Mouse (Mus musculus) kidney, embryonic 15.5 days (tissue): ENCODE measurements around the gene Igf2bp1. TPM values are rescaled to one million over a fixed set of nuclear protein-coding genes. Genes with fewer than 3 reads are reported as not detected.
"Not testable (repeated sequence)": the region's sequence is repeated elsewhere in the genome, so short reads cannot be mapped to it uniquely, and the experiment has no call there.

ENCODE experiments used
- ATAC-seq: fragments of 200-750 bp; cut with Nextera tagmentation; replicated peaks from 2 replicates; pipeline ENCODE4 v1.8.0; 2017; ENCODE audit warnings: moderate TSS enrichment; ENCODE audit not compliant: low FRiP score
- H3K27ac ChIP-seq: fragments of 300-500 bp; sonication (generic); 2 replicates; pipeline ENCODE4 v1.5.1; 2015; ENCODE audit warnings: mild to moderate bottlenecking, inconsistent platforms
- H3K27me3 ChIP-seq: fragments of 300-500 bp; sonication (generic); 2 replicates; pipeline ENCODE4 v1.6.1; 2015; ENCODE audit warnings: inconsistent platforms
- H3K36me3 ChIP-seq: fragments of 300-500 bp; sonication (generic); 2 replicates; pipeline ENCODE4 v1.6.1; 2015; ENCODE audit warnings: inconsistent platforms
- H3K4me1 ChIP-seq: fragments of 300-500 bp; sonication (generic); 2 replicates; pipeline ENCODE4 v1.6.1; 2015; ENCODE audit warnings: inconsistent platforms
- H3K4me2 ChIP-seq: fragments of 300-500 bp; sonication (generic); 2 replicates; pipeline ENCODE4 v1.6.1; 2015; ENCODE audit warnings: moderate library complexity, mild to moderate bottlenecking, inconsistent platforms
- H3K4me3 ChIP-seq: fragments of 300-500 bp; sonication (generic); replicated peaks from 2 replicates; pipeline ENCODE4 v1.5.1; 2015; ENCODE audit warnings: mild to moderate bottlenecking, inconsistent platforms
- H3K9ac ChIP-seq: fragments of 300-500 bp; sonication (generic); 2 replicates; pipeline ENCODE4 v1.6.1; 2015; ENCODE audit warnings: mild to moderate bottlenecking, inconsistent platforms
- H3K9me3 ChIP-seq: fragments of 300-500 bp; sonication (generic); replicated peaks from 2 replicates; pipeline ENCODE4 v1.6.1; 2016; ENCODE audit warnings: inconsistent platforms
- WGBS: fragments of 180-500 bp; shearing (Covaris S2); methylation state at CpG from one replicate; pipeline ENCODE4 v1.1.7; 2015; ENCODE audit warnings: mixed read lengths; 5-methylcytosine and 5-hydroxymethylcytosine counted together
- polyA plus RNA-seq: library from polyadenylated mRNA; unstranded; fragments of >200 nt; fragmentation: Nextera tagmentation; extraction: Ambion mirVana; gene quantifications from 2 replicates; pipeline ENCODE4 v1.2.1, GENCODE M21; 2015

The Igf2bp1 gene
- polyA plus RNA-seq, 1 experiment from 2014 or later: 57.9 TPM

DNA sequence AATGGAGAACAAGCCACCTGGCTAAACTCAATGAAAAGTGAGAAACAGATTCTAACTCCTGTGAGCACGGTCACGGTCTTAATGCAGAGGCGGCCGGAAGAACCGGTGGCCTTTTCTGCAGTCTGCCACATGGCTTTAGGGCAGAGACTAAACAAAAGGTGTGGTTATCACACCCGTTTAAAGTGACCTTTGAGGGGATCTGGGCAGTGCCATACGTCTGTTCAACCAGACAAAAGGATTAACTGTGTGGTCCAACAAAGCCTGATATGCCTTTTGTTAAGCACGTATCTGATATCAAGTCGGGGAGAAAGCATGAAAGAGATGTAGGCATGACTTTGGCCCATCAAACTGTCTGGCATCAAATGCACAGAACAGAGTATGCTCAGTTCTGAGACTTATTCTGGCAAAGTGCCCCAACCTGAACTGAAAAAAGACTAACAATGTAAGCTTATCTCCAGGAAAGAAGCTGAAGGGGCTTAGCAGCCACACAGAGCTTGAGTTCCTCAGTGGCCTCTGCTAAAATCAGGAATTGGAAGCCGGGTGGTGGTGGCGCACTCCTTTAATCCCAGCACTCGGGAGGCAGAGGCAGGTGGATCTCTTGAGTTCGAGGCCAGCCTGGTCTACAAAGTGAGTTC lies 59.8 kb downstream of the Igf2bp1 start:
- Histone ChIP-seq H3K4me1 (no peaks in the 10 kb centered on the region), H3K9ac (no peak overlapping the region), H3K27ac (no peak overlapping the region), H3K27me3 (no peaks in the 10 kb centered on the region), H3K4me2 (no peak overlapping the region), H3K36me3 (no peaks in the 10 kb centered on the region), H3K9me3 (no peaks in the 10 kb centered on the region), H3K4me3 (no peak overlapping the region)
- ATAC-seq: no peak
- WGBS: 70% methylated on average over 13 of the region's 13 CpGs

DNA sequence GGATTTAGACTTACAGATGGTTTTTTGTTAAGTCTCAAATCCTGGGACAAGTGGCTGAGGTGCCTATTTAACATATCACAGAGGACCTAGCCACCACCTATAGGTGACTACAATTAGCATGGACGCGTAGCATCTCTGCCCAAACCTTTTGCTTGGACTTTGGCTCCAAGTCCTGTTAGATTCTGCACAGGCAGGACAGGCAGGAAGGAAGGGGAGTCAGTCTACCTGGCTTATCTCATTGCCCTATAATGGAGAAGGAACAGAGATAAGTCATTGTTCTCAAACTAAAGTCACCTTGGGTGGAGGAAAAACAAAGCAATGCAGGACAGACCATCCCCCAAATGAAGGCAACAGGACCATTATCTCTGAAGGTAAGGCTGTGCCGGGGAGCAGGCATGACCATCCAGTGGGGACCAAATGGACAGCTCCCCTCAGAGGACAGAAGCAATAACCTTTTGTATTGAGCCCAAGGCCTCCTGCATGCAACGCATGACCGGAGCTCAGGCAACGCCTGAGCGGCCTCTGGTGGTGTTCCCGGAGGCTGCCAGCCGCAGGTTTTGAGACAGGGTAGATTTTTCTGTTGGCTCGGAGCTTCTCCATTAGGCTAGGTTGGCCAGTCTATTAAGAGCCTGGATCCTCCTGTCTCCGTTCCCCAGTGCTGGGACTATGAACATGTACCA lies 65.8 kb downstream of the Igf2bp1 start:
- Histone ChIP-seq H3K4me1 (peaks cover 7% of the 10 kb centered on the region; the same call in 1 of the 2 replicates), H3K36me3 (no peaks in the 10 kb centered on the region), H3K9me3 (no peaks in the 10 kb centered on the region), H3K4me3 (no peak overlapping the region), H3K9ac (no peak overlapping the region), H3K27ac (no peak overlapping the region), H3K27me3 (no peaks in the 10 kb centered on the region), H3K4me2 (no peak overlapping the region)
- WGBS: 24% methylated on average over 11 of the region's 11 CpGs
- no peak for ATAC-seq

DNA sequence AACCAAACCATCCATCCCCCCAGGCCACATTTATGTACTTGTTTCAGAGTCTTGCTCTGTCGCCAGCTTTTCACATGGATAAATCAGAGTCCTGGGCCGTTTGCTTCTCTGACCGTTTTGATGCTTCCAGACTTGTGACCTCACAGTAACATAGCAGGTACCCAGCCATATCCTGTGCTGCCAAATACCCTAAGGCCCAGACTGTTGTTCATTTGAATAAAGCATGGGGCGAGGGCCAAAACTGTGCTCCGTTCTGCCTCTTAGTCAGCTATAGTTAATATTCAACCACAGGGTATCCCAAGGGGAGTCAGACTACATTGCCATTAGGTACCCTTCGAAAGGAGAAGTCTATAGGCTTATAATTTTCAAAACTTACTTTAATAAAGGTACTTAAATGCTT lies 69.3 kb downstream of the Igf2bp1 start:
- H3K36me3 ChIP-seq: no peaks in the 10 kb centered on the region
- H3K4me3 ChIP-seq: no peak overlapping the region
- peak overlapping the region; percentile 58 for H3K27ac ChIP-seq
- no peak overlapping the region for H3K9ac ChIP-seq
- 0 out of 2 replicates have a peak, but pooled peaks have one; percentile 49 for ATAC-seq
- no peaks in the 10 kb centered on the region for H3K9me3 ChIP-seq
- 61% methylated on average over 6 of the region's 6 CpGs for WGBS
- H3K27me3 ChIP-seq: no peaks in the 10 kb centered on the region
- no peak overlapping the region for H3K4me2 ChIP-seq
- H3K4me1 ChIP-seq: peaks cover 7% of the 10 kb centered on the region; the same call in 1 of the 2 replicates

DNA sequence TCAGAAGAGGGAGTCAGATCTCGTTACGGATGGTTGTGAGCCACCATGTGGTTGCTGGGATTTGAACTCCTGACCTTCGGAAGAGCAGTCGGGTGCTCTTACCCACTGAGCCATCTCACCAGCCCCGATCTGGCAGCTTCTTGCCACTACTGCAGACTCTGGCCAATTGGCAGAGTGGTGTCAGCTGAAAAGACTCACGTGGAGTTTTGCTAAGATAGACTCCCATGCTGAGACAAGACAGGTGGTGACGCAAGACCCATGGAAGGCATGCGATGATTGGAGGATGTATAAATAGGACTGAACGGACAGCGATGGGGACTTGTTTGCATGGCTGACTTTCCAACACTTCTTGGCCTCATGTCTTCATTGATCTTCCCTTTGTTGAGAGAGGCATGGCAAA lies 73.6 kb downstream of the Igf2bp1 start:
- WGBS: 89% methylated on average over 8 of the region's 10 CpGs
- H3K27ac ChIP-seq, H3K4me2 ChIP-seq, H3K9ac ChIP-seq, H3K36me3 ChIP-seq, ATAC-seq, H3K4me1 ChIP-seq, H3K9me3 ChIP-seq, H3K4me3 ChIP-seq, H3K27me3 ChIP-seq: not testable (repeated sequence)

DNA sequence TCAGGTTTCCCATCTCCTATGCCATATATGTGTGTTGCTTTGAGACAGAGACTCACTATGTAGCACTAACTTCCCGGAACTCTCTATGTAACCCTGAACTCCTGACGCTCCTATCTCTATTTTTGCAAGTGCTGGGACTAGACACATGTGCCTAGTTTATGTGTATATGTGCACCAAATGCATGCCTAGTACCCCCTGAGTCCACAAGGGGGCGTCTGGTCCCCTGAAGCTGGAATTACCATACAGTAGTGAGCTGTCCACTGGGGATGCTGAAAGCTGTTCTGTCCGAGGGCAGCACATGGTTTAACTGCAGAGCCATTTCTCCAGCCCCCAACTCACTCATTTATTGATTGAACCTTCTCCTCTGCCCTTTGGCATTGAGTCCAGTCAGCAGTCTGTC lies 79.3 kb downstream of the Igf2bp1 start:
- Histone ChIP-seq H3K4me2 (no peak overlapping the region), H3K27ac (no peak overlapping the region), H3K27me3 (peaks cover 31% of the 10 kb centered on the region), H3K4me3 (no peak overlapping the region), H3K9ac (no peak overlapping the region), H3K36me3 (no peaks in the 10 kb centered on the region), H3K4me1 (no peaks in the 10 kb centered on the region), H3K9me3 (peaks cover 4% of the 10 kb centered on the region)
- 80% methylated on average over 4 of the region's 4 CpGs for WGBS
- ATAC-seq: no peak

DNA sequence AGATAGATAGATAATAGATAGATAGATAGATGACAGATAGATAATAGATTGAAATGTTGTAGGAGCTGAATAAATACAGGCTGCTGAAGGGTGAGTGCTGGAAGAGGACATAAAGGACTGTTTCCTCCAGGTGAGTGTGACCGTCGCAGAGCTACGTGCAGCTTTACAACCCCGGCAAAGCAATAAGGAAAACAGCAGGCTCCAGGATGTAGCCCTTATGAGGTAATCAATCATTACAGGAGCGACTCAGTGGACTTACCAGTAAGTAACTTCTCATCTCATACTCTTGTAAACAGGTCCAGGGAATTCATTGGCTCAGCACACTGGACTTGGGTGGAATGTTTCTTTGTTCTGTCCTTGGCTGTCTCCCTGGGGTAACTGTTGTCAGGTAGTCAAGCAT lies 79.8 kb downstream of the Igf2bp1 start:
- no peaks in the 10 kb centered on the region for H3K36me3 ChIP-seq
- peaks cover 35% of the 10 kb centered on the region for H3K27me3 ChIP-seq
- no peak overlapping the region for H3K4me3 ChIP-seq
- ATAC-seq: no peak
- WGBS: 91% methylated on average over 5 of the region's 5 CpGs
- H3K9me3 ChIP-seq: peaks cover 4% of the 10 kb centered on the region
- H3K9ac ChIP-seq: no peak overlapping the region
- H3K27ac ChIP-seq: no peak overlapping the region
- no peaks in the 10 kb centered on the region for H3K4me1 ChIP-seq
- no peak overlapping the region for H3K4me2 ChIP-seq

DNA sequence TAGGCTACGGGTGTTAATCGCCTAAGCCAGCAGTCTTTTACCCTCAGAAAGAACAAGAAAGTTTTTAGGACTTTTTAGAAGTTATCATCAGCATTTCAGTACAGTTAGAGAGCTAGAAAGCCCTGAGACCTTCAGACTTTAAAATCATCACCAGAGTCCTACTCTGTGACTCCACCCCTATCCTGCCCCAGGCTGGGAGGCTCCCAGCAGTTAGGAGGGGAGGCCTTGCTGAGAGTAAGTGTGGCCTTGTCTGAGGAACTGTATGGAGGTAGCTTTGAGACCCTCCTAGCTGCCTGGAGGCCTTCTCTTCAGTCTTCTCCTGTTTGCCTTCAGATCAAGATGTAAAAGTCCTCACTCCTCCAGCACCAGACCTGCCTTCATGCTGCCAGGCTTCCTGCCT lies 81.5 kb downstream of the Igf2bp1 start:
- ATAC-seq: no peak
- no peaks in the 10 kb centered on the region for H3K36me3 ChIP-seq
- H3K9ac ChIP-seq: no peak overlapping the region
- H3K27me3 ChIP-seq: peaks cover 53% of the 10 kb centered on the region
- no peak overlapping the region for H3K4me2 ChIP-seq
- H3K9me3 ChIP-seq: peaks cover 4% of the 10 kb centered on the region
- no peak overlapping the region for H3K27ac ChIP-seq
- H3K4me3 ChIP-seq: no peak overlapping the region
- H3K4me1 ChIP-seq: no peaks in the 10 kb centered on the region
- WGBS: 22% methylated on average over 2 of the region's 2 CpGs

DNA sequence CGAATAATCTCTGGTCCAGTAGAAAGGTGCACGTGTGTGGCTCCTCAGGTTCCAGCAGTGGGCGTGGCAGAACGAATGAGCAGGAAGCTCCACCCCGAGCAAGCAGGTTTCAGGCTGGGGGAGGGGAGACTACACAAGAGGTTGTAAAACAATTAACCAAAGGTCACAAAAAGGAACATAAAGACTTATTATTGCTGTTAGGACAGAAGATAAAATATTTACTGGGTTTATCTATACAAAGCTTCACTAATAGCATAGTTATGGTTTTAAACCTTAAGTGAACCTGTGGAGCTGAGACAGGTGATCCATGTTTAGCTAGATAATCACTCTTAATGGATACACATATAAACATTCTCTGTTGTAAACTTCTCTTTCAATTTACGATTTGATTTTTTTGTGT lies 82.3 kb downstream of the Igf2bp1 start:
- not testable (repeated sequence) for H3K4me1 ChIP-seq, ATAC-seq, H3K36me3 ChIP-seq, H3K9me3 ChIP-seq, H3K27ac ChIP-seq, H3K4me3 ChIP-seq, H3K9ac ChIP-seq, H3K4me2 ChIP-seq
- WGBS: 1% methylated on average over 4 of the region's 6 CpGs
- H3K27me3 ChIP-seq: peaks cover 59% of the 10 kb centered on the region

DNA sequence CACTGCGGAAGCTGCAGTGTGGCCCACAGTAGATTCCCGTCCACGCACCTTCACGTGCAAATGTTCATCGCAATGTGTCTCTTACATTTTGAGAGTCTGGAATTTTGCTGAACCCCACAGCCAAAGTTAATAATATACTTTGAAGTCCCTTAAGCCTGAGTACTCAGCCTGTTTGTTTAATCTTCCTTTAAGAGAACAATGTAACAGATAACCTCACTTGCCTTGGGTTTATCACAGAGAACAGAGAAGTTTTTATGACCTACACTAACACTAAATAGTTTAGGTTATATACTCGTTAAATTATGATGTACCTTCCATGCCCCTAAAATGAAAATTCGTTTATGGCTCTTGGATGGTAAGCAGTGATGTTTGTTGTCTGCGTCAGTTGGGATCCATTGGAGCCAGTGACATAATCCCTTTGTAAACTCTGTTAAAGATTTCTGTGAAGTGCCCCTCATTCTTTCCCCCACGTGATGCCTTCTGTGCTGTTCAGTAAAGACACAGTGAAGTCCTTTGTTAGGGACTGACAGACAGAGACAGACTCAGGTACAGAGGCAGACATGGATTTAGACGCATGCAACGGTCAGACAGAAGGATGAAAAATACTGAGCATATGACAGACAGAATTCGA lies 83.6 kb downstream of the Igf2bp1 start:
- 65% methylated on average over 12 of the region's 12 CpGs for WGBS
- no peak overlapping the region for H3K9ac ChIP-seq
- no peak overlapping the region for H3K4me3 ChIP-seq
- H3K27ac ChIP-seq: no peak overlapping the region
- H3K4me1 ChIP-seq: no peaks in the 10 kb centered on the region
- no peak overlapping the region for H3K4me2 ChIP-seq
- peaks cover 73% of the 10 kb centered on the region for H3K27me3 ChIP-seq
- no peak for ATAC-seq
- no peaks in the 10 kb centered on the region for H3K9me3 ChIP-seq
- H3K36me3 ChIP-seq: no peaks in the 10 kb centered on the region

DNA sequence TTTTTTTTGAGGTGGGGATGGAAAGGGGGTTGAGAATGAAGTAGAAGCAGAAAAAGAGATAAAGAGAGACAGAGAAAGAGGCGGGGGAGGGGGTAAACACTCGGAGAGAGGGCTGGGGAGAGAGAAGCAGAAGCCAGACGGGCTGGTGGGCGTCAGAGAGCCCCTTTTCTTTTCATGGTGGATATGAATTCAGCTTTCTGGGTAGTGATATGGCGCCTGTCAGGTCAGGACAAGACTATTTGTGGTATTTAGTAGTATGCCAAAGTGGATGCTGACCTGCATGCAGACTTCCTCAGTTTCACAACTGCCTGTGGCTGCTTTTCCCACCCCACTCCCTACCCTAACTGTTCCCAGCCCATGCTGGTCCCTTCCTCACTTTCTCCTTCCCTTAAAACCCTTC lies 89.3 kb downstream of the Igf2bp1 start:
- Histone ChIP-seq H3K9me3 (no peaks in the 10 kb centered on the region), H3K4me1 (peaks cover 22% of the 10 kb centered on the region), H3K27ac (no peak overlapping the region), H3K9ac (no peak overlapping the region), H3K36me3 (no peaks in the 10 kb centered on the region), H3K27me3 (peaks cover 97% of the 10 kb centered on the region), H3K4me3 (no peak overlapping the region), H3K4me2 (no peak overlapping the region)
- no peak for ATAC-seq
- WGBS: 2% methylated on average over 5 of the region's 5 CpGs

DNA sequence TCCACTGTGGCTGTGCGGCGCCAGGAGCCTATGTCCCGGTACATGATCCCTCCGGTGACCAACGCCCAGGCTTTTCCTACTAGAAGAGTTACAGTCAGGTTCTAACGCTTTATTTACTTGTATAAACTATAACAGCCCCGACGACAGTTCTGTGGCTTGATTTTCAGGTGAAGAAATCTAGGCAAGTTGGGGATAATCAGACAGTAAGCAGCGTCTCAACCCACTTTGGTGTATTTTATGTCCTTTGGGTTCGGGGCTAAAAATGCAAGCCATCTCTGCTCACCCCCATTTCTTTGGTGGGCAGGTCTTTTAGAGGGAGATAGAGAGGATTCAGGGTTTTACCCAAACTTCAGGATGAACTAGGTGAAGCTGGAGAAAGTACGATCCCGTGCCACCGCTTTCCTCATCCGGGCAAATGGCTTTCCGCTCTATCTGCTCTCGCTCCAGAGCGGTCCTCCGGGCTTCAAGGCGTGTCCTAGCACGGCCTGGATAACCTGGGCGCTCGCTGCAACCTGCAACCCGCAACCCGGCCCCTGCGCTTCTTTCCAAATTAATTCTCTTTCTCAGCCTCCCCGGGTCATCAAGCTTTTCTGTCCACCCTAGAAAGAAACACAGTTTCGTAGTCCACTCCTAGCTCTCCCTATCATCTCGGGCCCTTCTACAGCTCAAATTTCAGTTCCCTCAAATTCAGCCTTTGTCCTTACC lies 90.6 kb downstream of the Igf2bp1 start:
- Histone ChIP-seq H3K4me1 (peaks cover 22% of the 10 kb centered on the region), H3K9me3 (no peaks in the 10 kb centered on the region), H3K4me2 (peak overlapping the region; percentile 59), H3K27me3 (peaks cover 96% of the 10 kb centered on the region), H3K27ac (no peak overlapping the region), H3K4me3 (peak overlapping the region; percentile 37), H3K36me3 (no peaks in the 10 kb centered on the region), H3K9ac (peak overlapping the region; percentile 11; the same call in 1 of the 2 replicates)
- ATAC-seq: no peak
- whole genome bisulfite sequencing: under 1% methylated on average over 28 of the region's 28 CpGs

DNA sequence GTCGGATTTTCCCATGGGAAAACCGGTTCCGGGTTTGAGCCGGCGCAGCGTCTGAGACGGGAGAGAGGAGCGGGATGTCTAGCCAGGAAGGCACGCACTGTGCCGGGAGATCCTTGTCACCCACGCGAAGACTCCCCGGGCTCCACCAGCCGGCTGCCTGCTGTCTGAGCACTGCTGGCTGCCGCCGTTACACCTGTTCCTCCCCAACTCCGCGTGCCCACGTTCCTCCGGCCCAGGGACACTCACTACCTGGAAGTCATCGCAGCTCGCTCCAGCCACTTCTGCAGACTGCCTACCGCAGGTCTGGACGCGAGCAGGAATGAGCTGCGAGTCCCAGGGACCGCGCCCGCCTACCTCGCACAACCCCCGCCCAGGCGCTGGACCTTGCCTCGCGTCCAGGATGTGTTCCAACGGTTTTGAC lies 91.2 kb downstream of the Igf2bp1 start, which contains the start of gene B4galnt2:
TSS of gene B4galnt2 (minus strand) at position 321 of the 421 bp plus-strand sequence.
- Histone ChIP-seq H3K4me3 (peak within 1 kb of the TSS; percentile 37), H3K27ac (no peak within 1 kb of the TSS), H3K27me3 (peaks cover 92% of the 10 kb centered on the region), H3K4me2 (peak within 1 kb of the TSS; percentile 59), H3K4me1 (peaks cover 22% of the 10 kb centered on the region), H3K36me3 (no peaks in the 10 kb centered on the region), H3K9me3 (no peaks in the 10 kb centered on the region), H3K9ac (peak within 1 kb of the TSS; percentile 11; the same call in 1 of the 2 replicates)
- WGBS: under 1% methylated on average over 35 of the region's 35 CpGs
- ATAC-seq: no peak
